Mouse (Mus musculus): ENCODE data around the gene Setdb2. TPM values are rescaled to one million over a fixed set of nuclear protein-coding genes. Genes with fewer than 3 reads are reported as not detected.
"Not testable (repeated sequence)": the region's sequence is repeated elsewhere in the genome, so short reads cannot be mapped to it uniquely, and the experiment has no call there.

Gene Setdb2
- polyA plus RNA-seq, 1 experiment: 5.6 TPM

DNA sequence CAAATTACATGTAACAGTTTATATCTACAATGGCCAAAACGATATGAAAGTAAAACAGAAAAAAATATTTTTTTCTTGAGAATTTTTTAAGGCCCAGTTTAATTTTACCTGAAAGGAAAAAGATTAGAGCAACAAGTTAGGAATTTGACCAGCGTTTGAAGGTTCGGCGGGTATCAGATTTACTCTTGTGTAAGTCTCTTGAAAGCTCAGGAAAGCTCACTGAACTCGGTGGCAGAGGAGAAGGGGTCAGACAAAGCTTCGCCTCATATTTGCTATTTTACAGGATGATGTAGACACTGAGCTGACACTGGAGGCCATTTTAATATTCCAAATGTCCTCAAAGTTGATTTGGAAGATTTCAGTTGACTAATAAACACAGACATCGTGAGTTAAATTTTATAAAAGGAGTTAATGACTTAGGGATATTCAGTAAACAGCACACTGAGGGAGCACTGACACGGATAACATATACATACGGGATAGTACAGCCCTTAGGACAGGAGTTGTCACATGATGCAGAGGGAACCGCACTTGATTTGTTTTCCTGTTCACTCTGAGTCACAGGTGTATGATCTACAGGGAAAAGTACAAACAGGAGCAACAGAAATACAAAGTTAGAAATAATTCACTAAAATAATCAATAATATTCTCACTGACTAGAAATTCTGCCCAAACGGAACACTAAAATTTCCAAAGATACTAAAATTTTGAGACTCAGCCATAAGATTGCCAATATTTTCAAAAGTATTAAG lies 17.6 kb downstream of the Setdb2 start:
- H3K36me3 ChIP-seq (ENCODE audit: control insufficient read depth, insufficient read depth, low read length): no peaks in the 10 kb centered on the region
- no peaks in the 10 kb centered on the region for H3K27me3 ChIP-seq (ENCODE audit: control insufficient read depth, insufficient read depth, low read length)
- H3K4me1 ChIP-seq (ENCODE audit: control insufficient read depth, insufficient read depth, low read length): no peaks in the 10 kb centered on the region
- no peak overlapping the region for H3K27ac ChIP-seq (ENCODE audit: control insufficient read depth, insufficient read depth, low read depth, low read length)
- TF ChIP-seq CTCF (IDR thresholded peaks at IDR 0.05; ENCODE audit: control insufficient read depth, insufficient read depth, insufficient replicate concordance, low read depth, low read length) (no peak), POLR2A (IDR thresholded peaks at IDR 0.05; ENCODE audit: control insufficient read depth, low read depth, low read length) (no peak)
- no peak overlapping the region for H3K4me3 ChIP-seq (ENCODE audit: control insufficient read depth, low read depth, low read length)

DNA sequence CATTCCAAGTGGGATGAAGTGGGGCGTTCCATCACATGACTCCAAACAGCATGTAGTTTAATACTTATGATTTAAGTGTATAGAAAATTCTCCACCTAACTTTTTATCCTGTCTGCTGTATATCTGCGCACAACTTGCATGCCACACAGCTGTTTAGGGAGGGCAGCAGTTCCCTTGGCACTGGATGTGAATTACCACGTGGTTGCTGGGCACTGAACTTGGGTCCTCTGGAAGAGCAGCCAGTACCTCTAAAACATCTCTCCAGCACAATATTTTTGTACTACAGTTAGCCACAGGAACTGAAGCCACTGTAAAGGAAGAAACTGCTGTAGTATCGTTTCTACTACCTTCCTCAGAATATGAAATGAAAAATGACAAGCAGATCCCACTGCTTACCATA lies 22.5 kb downstream of the Setdb2 start:
- Histone ChIP-seq H3K27ac (ENCODE audit: control insufficient read depth, insufficient read depth, low read depth, low read length) (no peak overlapping the region), H3K4me3 (ENCODE audit: control insufficient read depth, low read depth, low read length) (no peak overlapping the region), H3K36me3 (ENCODE audit: control insufficient read depth, insufficient read depth, low read length) (no peaks in the 10 kb centered on the region), H3K4me1 (ENCODE audit: control insufficient read depth, insufficient read depth, low read length) (no peaks in the 10 kb centered on the region), H3K27me3 (ENCODE audit: control insufficient read depth, insufficient read depth, low read length) (no peaks in the 10 kb centered on the region)
- no peak for TF ChIP-seq CTCF (IDR thresholded peaks at IDR 0.05; ENCODE audit: control insufficient read depth, insufficient read depth, insufficient replicate concordance, low read depth, low read length)
- TF ChIP-seq POLR2A (IDR thresholded peaks at IDR 0.05; ENCODE audit: control insufficient read depth, low read depth, low read length): no peak

- H3K27me3 ChIP-seq (ENCODE audit: control insufficient read depth, insufficient read depth, low read length); H3K4me1 ChIP-seq (ENCODE audit: control insufficient read depth, insufficient read depth, low read length); H3K4me3 ChIP-seq (ENCODE audit: control insufficient read depth, low read depth, low read length); H3K27ac ChIP-seq (ENCODE audit: control insufficient read depth, insufficient read depth, low read depth, low read length); H3K36me3 ChIP-seq (ENCODE audit: control insufficient read depth, insufficient read depth, low read length): not testable (repeated sequence)
Observed at GRCm38 (mm10) chr14:59414979-59415378, 25.7 kb downstream of the Setdb2 start.

DNA sequence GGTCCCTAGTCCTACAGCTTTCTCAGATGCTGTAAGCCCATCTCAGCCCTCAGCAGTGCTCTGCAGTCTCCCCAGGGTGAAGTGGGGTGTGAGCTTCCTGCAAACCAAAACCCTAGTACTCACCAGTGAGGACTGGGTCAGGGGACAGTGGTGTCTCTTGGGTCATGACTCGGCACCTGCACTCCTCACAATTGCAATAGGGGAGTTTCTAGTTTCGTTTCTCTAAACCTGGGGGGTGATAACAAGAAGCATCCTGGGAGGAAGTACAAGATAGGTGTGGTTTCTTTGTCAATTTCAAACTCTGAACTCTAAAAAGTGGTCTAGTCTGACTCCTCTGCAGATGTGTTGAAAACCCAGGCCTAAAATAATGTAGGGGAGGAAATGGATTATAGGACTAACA lies 43.7 kb downstream of the Setdb2 start:
- Histone ChIP-seq H3K4me1 (ENCODE audit: control insufficient read depth, insufficient read depth, low read length) (no peaks in the 10 kb centered on the region; the same call in 1 of the 2 replicates), H3K4me3 (ENCODE audit: control insufficient read depth, low read depth, low read length) (no peak overlapping the region), H3K27me3 (ENCODE audit: control insufficient read depth, insufficient read depth, low read length) (no peaks in the 10 kb centered on the region), H3K36me3 (ENCODE audit: control insufficient read depth, insufficient read depth, low read length) (no peaks in the 10 kb centered on the region), H3K27ac (ENCODE audit: control insufficient read depth, insufficient read depth, low read depth, low read length) (no peak overlapping the region)
- TF ChIP-seq CTCF (IDR thresholded peaks at IDR 0.05; ENCODE audit: control insufficient read depth, insufficient read depth, insufficient replicate concordance, low read depth, low read length): no peak
- no peak for TF ChIP-seq POLR2A (IDR thresholded peaks at IDR 0.05; ENCODE audit: control insufficient read depth, low read depth, low read length)

GRCm38 (mm10) chr14:59395281-59395680 lies 45.4 kb downstream of the Setdb2 start, which contains the start of gene Phf11c:
Gene Phf11c (minus strand): TSS chr14:59395381.
- Histone ChIP-seq H3K4me3 (ENCODE audit: control insufficient read depth, low read depth, low read length) (no peak within 1 kb of the TSS), H3K27me3 (ENCODE audit: control insufficient read depth, insufficient read depth, low read length) (no peaks in the 10 kb centered on the region), H3K36me3 (ENCODE audit: control insufficient read depth, insufficient read depth, low read length) (no peaks in the 10 kb centered on the region), H3K27ac (ENCODE audit: control insufficient read depth, insufficient read depth, low read depth, low read length) (no peak within 1 kb of the TSS), H3K4me1 (ENCODE audit: control insufficient read depth, insufficient read depth, low read length) (no peaks in the 10 kb centered on the region; the same call in 1 of the 2 replicates)
- TF ChIP-seq POLR2A (IDR thresholded peaks at IDR 0.05; ENCODE audit: control insufficient read depth, low read depth, low read length) (no peak), CTCF (IDR thresholded peaks at IDR 0.05; ENCODE audit: control insufficient read depth, insufficient read depth, insufficient replicate concordance, low read depth, low read length) (no peak)

DNA sequence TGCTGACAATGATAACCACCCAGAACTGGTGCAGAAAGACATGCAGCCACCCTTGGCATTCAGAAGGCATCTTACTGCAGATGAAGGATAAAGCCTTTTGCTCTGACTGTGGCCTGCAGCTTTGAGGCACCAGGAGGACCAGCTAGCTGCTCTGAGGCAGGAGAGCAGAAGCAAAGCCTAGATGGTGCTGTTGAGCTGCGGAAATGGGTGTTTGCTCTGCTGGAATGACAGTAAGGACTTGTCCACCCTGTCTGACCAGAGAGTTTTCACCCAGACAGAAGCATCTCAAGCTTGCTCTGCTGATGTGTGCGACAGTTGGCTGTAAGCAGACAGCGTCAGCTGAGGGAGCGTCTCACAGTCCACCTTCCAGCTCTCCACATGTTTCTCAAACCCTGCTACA lies 50.5 kb downstream of the Setdb2 start:
- H3K4me3 ChIP-seq (ENCODE audit: control insufficient read depth, low read depth, low read length); H3K36me3 ChIP-seq (ENCODE audit: control insufficient read depth, insufficient read depth, low read length); H3K27me3 ChIP-seq (ENCODE audit: control insufficient read depth, insufficient read depth, low read length): not testable (repeated sequence)

DNA sequence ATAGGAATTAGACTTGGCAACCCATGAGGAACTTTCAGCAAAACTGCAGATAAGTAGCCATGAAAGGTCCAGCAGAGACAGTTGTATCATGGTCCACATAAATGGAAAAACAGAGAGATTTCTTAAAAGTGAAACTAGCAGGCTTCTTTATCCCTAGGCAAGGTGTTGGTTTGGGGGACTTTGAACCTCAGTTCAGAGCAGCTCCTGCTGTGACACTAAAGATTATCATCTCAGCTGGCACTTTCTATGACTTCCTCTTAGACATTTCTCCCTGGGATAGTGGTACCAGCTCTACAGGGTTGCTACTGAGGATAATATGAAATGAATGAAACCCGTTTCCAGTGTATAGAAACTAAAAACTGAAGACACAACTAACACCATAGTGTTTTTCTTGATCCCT lies 51.2 kb downstream of the Setdb2 start:
- Histone ChIP-seq H3K4me3 (ENCODE audit: control insufficient read depth, low read depth, low read length) (no peak overlapping the region), H3K27me3 (ENCODE audit: control insufficient read depth, insufficient read depth, low read length) (no peaks in the 10 kb centered on the region), H3K27ac (ENCODE audit: control insufficient read depth, insufficient read depth, low read depth, low read length) (no peak overlapping the region), H3K4me1 (ENCODE audit: control insufficient read depth, insufficient read depth, low read length) (no peaks in the 10 kb centered on the region; the same call in 1 of the 2 replicates), H3K36me3 (ENCODE audit: control insufficient read depth, insufficient read depth, low read length) (no peaks in the 10 kb centered on the region)
- TF ChIP-seq POLR2A (IDR thresholded peaks at IDR 0.05; ENCODE audit: control insufficient read depth, low read depth, low read length) (no peak), CTCF (IDR thresholded peaks at IDR 0.05; ENCODE audit: control insufficient read depth, insufficient read depth, insufficient replicate concordance, low read depth, low read length) (no peak)

More for the DNA sequence above, 50.5 kb downstream of the Setdb2 start:
- H3K4me1 ChIP-seq (ENCODE audit: control insufficient read depth, insufficient read depth, low read length); H3K27ac ChIP-seq (ENCODE audit: control insufficient read depth, insufficient read depth, low read depth, low read length): not testable (repeated sequence)
